Mouse (Mus musculus) frontal cortex, adult (tissue): ENCODE results near the gene Ufsp1.
A peak's percentile ranks its signal among the peaks of the same experiment; 100 is the strongest.

Source experiments
- ATAC-seq: cut with Nextera tagmentation; 2 replicates; pipeline ENCODE4 v1.9.2; 2017; ENCODE audit warnings: mild to moderate bottlenecking, moderate library complexity, mixed read lengths; ENCODE audit not compliant: low TSS enrichment

Gene Ufsp1

DNA sequence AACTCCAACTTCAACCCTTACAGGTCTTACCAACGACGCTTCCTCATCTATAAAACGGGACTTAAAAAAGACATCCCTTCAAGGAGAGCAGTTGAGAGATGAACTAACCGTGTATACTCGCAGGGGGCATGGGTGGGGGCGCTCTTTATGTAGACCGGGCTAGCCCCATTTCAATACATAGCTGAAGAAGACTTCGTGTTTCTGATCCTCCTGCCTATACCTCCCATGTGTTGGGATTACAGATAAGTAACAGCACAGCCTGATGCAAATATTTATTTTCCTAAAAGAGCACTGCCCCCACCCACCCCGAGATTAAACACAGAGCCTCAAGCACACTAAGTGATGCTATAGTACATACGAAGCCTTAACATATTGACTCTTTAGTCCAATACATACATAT is 39.9 kb downstream of the Ufsp1 start:
- ATAC-seq, result no peak

DNA sequence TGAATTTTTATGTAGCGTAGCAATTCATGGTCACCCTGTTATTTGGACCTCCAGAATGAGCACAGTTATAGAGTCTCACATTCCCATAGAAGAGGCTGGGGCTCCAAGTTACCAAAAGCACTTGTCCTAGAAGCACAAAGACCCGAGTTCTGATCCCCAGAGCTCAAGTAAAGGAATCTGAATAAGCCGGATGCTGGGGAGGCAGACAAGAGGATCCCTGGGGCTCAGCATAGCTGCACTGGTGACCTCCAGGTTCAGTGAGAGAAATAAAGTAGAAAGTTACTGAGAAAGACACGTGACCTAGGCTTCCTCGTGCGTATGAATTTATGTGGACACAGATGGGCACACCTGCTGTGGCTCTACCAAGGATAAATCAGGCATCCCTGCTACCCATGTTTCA is 40.6 kb downstream of the Ufsp1 start:
- no peak for ATAC-seq

DNA sequence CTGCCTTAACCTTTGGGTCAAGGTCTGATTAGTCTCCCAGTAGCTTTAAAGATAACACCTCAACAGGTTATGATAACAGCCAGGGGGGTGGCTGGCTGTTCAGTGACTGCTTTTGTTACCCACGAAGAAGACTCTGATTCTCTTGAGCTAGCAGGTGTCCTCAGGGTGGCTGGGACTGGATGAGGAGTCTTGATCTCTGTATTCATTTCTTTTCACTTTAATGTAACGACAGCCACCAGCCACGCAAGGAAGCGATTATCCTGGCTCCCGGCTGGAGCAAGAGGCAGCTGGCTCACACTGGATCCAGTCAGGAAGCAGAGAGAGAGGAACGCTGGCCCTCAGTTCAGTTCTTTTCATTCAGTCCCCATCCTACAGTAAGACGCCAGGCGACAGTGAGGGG is 42.8 kb downstream of the Ufsp1 start:
- no peak for ATAC-seq

DNA sequence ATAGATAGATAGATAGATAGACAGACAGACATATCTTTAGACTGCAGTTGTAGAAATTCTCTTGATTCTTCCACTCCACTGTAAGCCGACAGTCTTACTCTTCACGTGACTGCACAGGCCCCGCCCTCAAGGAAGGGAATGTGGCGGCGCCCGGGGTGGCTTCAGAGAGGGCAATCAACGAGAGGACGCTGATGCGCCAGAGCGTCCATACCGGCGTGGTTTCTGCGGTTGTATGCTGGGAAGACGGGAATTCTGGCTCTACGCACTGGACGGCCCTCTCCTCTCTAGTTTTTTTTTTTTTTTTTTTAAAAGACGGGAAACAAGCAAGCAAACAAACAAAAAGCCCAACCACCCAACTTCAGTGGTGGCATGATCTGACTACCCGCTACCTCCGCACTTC is 43.8 kb downstream of the Ufsp1 start:
- peak; percentile 88 for ATAC-seq

DNA sequence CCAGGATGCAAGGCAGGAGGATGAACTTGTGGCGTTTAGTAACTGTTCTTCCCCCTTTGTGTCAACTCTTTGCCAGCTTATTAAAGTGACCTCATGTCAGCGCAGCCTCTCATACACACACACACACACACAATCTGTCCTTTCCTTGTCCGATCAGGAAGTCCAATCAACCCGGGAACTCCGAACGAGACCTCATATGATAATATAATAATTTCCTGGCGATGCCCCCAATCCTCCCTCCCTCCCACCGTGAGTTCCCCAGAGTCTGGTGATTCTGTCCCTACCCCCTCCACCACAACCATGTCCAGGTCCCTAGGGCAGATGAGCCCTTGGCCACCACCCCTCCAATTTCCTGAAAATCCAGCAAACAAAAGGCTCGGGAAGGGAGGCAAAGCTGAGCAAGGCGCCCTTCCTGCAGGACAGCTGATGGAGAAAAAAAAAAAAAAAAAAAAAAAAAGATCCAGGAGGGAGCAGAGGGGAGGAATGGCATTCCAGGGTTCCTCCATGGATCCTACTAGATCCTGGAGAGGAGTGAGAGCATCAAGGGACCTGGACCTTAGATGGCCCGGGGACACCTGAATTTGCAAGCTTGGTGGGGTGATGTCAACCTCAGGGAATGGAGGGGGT is 44.3 kb downstream of the Ufsp1 start:
- ATAC-seq, result peak; percentile 21

DNA sequence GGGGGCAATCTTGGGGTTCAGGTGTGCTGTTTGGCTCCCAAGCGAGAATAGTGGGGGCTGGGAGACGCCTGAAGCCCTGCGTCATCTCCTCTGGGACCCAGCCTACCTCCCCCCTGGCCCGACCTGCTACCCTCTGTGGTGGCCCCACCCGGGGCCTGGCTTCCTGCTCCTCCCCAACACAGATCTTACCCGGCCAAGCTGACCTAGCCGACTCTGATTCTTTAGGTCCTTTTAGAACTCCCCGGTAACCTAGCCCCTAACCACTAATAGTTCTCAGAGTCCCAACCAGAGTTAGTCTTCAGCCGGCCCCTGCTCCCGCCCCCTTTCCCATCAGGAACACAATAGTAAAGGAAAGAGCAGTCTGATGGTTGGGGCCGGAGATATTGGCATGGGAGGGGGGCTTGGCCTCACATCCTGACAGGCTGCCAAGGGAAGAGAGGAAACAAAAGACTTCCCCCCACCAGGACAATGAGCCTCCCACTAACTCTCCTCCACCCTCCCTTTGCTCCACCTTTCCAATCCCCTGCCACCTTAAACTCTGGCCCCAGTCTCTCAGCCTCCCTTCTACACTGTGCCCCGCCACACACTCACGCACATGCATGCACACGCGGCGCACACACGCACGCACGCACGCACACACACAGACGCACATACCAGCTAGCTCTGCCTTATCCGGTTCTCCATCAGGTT is 45.0 kb downstream of the Ufsp1 start:
- peak; percentile 32; the same call in 1 of the 2 replicates for ATAC-seq

DNA sequence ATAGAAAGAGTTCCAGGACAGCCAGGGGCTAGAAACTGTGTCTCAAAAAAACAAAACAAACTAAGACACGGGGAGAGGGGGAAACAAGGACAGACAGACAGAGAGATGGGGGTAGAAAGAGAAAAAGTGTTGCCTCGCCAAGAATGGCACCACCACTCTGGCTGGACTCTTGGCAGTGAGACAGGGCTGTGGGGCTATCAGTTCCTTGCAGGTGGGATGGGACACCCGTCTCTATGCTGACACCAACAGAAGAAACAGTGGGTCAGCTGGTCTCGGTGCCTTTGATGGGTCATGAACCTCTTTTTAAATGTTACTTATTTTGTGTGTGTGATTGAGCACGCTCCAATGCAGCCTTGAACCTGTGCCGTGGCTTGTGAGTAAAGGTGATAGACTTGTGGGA is 45.8 kb downstream of the Ufsp1 start:
- ATAC-seq, result no peak

DNA sequence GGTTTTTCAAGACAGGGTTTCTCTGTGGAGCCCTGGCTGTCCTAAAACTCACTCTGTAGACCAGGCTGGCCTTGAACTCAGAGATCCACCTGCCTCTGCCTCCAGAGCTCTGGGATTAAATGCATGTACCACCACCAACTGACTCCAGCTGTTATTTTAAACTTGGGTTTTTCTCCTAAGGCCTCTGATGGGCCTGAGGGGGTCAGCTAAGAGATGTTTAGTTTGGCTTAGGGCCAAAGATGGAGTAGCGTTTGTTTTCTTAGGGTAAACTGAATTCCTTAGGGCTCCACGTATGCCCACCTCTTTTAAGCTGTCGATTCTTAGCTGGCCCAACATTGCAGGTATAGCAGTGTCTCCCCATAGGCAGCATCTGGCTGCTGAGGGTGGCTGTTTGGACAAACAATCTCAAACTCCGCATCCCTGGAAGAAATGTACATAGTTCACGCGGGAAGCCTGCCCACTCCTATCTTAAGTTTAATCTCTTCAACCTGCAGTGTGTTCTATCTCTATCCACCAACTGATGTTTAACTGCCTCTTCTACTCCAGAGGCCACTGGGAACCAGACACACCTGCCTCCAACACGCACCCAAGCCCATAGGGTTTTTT is 48.1 kb downstream of the Ufsp1 start:
- no peak for ATAC-seq

DNA sequence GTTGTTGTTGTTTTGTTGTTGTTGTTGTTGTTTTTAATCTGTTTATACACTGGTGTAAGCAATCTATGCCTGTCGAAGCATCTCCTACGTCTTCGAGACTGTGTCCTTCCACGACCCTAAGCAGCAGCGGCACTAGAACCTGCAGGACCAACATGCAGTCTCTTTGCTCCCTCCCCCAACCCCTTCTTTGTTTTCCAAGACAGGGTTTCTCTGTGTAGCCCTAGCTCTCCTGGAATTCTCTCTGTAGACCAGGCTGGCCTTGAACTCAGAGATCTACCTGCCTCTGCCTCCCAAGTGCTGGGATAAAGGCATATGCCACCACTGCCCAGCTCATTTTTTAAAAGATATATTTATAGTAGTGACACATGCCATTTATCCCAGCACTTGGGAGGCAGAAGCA is 49.0 kb downstream of the Ufsp1 start:
- ATAC-seq, result no peak

DNA sequence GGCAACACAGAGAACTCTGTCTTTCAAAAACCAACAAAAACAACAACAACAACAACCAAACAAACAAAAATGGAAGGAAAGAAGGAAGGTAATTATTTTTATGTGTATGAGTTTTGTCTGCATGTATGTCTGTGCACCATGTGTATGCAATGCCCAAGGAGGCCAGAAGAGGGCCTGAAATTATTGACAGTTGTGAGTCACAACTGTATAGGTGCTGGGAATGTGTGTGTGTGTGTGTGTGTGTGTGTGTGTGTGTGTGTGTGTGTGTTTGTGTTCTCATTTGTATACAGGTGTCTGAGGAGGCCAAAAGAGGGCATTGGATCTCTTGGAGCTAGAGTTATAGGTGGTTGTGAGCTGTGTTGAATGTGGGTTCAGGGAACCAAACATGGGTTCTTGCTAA is 49.4 kb downstream of the Ufsp1 start:
- ATAC-seq, result no peak
